Mouse (Mus musculus) bone marrow, adult 2 months (tissue): ENCODE data around the gene Dlk1. TPM values are rescaled to one million over a fixed set of nuclear protein-coding genes. Genes with fewer than 3 reads are reported as not detected.

Experiments used
- H3K27ac ChIP-seq: fragments of 200-500 bp; 2 replicates; pipeline ENCODE4 v1.5.1; 2012; ENCODE audit warnings: low read depth, mild to moderate bottlenecking, control low read depth, inconsistent platforms, low read length; ENCODE audit not compliant: control insufficient read depth, poor library complexity, insufficient read depth
- H3K4me1 ChIP-seq: fragments of 200-500 bp; 2 replicates; pipeline ENCODE4 v1.6.1; 2011; ENCODE audit warnings: low read length; ENCODE audit not compliant: control insufficient read depth, insufficient read depth
- H3K4me3 ChIP-seq: fragments of 200-500 bp; replicated peaks from 2 replicates; pipeline ENCODE3; 2011; ENCODE audit warnings: mild to moderate bottlenecking, low read depth, low read length, control low read depth; ENCODE audit not compliant: control insufficient read depth
- CTCF ChIP-seq: fragments of 200-500 bp; IDR thresholded peaks from 2 replicates; pipeline ENCODE4 v1.5.1; 2011; ENCODE audit warnings: low read length, control low read depth; ENCODE audit not compliant: control insufficient read depth, insufficient read depth
- POLR2A ChIP-seq: fragments of 200-500 bp; IDR thresholded peaks from 2 replicates; pipeline ENCODE4 v1.6.1; 2011; ENCODE audit warnings: low read depth, mild to moderate bottlenecking, control low read depth, low read length, borderline replicate concordance; ENCODE audit not compliant: control insufficient read depth
- WGBS: fragments of 180-500 bp; shearing (Covaris S2); methylation state at CpG from one replicate; pipeline ENCODE4 v1.1.7; 2018; 5-methylcytosine and 5-hydroxymethylcytosine counted together
- polyA plus RNA-seq: library from polyadenylated mRNA; stranded (reverse); fragments of >200 nt; gene quantifications from 2 replicates; pipeline ENCODE4 v1.2.4, GENCODE M21; 2011; ENCODE audit warnings: low replicate concordance; ENCODE audit not compliant: missing spikeins, insufficient read depth, insufficient read length

Dlk1 gene
- polyA plus RNA-seq, 1 experiment, result 3.6 TPM

DNA sequence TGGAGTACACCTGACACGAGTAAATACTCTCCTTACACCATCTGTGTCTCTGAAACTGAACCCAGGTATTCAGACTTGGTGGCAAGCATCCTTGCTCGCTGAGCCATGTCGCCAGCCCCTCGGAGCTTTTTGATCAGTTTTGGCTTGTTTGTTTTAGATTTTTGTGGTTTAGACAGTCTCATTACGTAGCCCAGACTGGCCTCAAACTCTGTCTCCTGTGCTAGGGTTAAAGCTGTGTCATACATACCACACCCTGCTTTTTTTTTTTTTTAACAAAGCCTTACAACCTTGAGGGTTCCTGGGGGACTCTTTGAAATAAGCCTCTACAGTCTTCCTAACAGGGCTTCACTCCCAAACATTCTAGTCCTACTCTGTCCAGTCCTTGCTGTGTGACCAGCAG, 7.6 kb upstream of the Dlk1 start:
- 50% methylated on average over 5 of the region's 5 CpGs for WGBS
- peaks cover 3% of the 10 kb centered on the region for H3K4me1 ChIP-seq
- no peak for TF ChIP-seq CTCF
- TF ChIP-seq POLR2A, result no peak
- H3K27ac ChIP-seq, result no peak overlapping the region
- H3K4me3 ChIP-seq, result no peak overlapping the region

DNA sequence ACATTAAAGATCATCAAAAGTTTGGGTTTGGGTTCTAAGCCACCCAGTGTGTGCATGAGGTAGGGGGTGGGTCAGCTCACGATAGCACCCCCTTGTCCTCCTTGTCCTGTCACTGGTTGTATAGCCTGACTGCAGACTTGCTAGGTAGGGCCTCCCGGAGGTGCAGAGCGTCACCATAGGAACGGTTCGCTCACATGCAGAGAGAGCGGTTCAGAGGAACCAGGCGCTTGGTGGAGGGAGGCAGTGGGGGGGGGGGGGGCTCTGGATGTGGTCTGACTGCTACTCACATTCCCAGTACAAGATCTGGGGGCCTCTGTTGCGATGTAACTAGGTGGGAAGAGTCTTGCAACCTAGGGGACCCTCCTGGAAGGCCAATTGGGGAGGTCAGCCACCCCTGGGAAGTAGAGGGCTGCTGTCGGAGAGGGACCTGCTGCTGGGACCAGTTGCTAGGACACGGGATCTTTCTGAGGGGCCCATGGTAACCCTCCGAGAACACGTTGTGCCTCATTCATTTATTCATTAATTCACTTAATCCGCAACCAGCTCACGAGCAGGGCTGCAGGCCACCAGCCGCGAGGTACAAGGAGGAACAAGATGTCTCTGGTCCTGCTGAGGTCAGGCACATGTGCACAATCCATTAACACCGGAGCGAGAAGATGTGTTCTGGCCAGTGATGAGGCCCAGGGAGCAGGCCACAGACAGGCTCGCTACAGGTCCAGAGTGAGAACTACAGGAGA, 7.0 kb upstream of the Dlk1 start:
- TF ChIP-seq POLR2A, result no peak
- TF ChIP-seq CTCF, result no peak
- no peak overlapping the region for H3K27ac ChIP-seq
- no peak overlapping the region for H3K4me3 ChIP-seq
- WGBS, result 7% methylated on average over 19 of the region's 19 CpGs
- H3K4me1 ChIP-seq, result peaks cover 3% of the 10 kb centered on the region

DNA sequence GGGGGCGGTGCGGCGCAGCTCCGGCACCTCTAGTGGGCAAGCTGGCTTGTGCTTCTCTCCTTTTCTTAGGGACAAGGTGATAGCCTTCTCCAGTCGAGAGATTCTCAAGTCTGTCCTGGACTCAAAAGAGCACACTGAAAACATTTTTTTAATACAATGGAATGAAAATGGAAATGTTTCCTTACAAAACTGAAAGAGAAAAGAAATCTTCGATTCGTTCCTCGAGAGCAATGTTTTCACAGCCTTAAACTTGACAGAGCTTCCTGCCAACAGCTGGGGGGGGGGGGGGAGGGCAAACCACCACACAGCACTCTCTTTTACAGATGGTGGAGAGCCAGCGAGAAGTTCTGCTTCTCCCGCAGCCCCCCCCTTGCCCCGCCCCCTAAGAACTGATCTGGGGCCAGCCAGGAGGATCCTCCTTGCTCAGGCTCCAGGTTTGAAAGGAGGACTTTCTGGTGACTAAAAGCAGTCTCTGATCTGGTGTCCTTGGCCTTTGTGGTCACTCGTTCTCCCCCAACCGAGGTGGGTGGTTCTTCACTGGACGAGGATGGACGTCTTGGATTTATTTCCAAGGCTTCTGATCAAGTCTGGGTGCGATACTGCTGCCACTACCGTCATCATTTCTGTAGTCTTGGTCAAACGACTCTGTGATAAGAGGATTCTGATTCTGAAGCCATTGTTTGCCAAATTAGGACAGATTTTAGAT, 6.2 kb upstream of the Dlk1 start:
- TF ChIP-seq CTCF (no peak), POLR2A (no peak)
- H3K4me3 ChIP-seq, result no peak overlapping the region
- H3K27ac ChIP-seq, result no peak overlapping the region
- peaks cover 3% of the 10 kb centered on the region for H3K4me1 ChIP-seq
- 6% methylated on average over 18 of the region's 18 CpGs for WGBS

DNA sequence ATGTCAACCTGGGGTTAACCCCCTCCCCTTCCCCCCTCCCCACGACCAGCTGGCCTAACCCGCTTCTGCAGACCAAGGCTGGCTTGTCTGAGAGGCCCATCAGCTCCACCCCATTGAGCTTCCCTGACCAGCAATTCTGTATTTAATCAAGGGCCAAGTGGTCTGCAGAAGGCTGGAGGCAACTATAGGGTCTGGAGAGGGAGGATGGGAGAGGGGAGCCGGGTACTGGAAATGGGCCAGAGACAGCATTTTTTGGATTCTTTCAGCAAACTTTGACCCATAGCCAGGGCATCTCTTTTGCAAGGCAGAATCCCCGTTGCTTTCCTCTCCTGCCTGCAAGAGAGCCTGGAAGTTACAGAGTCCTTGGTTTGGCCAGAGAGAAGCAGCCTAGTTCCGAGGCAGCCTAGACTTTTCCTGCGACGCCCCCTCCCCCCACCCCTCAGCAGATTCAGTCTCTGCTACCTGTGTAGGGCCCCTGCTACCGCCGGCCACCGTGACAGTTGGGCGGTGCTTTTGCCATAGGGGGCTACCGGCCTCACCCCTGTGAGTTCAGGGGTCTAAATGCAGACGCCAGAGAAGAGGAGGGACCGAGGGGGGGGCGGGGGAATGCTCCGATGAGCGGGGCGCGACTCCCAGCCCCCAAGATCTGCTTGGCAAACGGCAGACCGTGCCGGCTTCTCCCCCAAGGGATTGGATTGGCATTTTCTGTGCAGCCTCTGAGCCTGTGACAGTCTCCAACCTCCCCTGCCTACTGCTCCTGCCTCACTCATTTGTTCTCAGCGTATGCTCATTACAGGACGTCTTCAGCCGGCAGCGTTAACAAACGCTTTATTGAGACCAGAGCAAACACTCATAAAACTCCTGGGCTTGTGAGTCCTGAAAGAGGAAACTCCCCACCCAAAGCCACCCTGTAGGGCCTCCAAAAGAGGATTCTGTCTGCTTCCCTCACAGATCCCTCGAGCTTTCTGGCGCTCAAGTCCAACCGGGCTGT, 2.9 kb upstream of the Dlk1 start:
- TF ChIP-seq POLR2A, result no peak
- no peak for TF ChIP-seq CTCF
- H3K27ac ChIP-seq, result no peak overlapping the region
- H3K4me3 ChIP-seq, result no peak overlapping the region
- 5% methylated on average over 30 of the region's 30 CpGs for WGBS
- H3K4me1 ChIP-seq, result no peaks in the 10 kb centered on the region; the same call in 1 of the 2 replicates

DNA sequence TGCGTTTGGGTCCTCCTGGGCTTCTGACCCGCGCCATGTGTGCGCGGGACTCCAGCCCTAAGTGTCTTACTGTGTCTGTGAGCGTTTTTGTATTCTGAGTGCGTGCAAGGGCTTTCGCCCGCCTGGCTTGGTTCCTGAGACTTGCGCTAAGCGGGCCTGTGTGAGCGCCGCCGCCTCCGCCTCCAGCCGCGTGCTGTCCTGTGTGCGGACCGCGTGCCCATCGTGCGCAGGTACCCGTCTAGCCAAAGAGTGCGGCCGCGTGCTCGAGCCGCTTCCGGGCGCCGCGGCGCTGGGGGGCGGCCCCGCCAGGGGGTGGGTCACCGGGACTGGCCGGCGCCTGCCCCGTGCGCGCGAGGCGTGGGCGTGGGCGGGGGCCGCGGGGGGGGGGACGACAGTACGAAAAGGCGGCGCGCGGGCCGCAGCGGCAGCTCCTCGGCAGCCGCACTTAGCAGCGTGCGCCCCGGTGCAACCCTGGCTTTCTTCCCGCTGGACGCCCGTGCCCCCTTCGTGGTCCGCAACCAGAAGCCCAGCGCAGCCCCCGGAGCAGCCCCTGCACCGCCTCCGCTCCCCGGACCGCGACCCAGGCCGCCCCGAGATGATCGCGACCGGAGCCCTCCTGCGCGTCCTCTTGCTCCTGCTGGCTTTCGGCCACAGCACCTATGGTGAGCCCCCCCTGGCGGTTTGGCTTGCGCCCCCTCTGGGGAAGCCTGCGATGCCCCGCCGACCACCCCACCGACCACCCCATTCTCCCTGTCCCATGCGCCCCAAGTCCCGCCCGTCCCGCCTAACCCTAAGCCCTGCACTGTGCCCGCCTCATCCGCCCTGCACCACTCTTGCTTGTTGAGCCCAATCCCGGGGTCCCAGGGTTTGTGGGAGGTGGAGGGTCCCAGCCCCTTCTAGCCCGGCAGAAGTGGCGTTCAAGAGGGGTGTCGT, 708 bp downstream of the Dlk1 start:
- WGBS, result 8% methylated on average over 96 of the region's 96 CpGs
- H3K4me1 ChIP-seq, result no peaks in the 10 kb centered on the region
- no peak overlapping the region for H3K27ac ChIP-seq
- no peak for TF ChIP-seq CTCF
- TF ChIP-seq POLR2A, result no peak
- no peak overlapping the region for H3K4me3 ChIP-seq

DNA sequence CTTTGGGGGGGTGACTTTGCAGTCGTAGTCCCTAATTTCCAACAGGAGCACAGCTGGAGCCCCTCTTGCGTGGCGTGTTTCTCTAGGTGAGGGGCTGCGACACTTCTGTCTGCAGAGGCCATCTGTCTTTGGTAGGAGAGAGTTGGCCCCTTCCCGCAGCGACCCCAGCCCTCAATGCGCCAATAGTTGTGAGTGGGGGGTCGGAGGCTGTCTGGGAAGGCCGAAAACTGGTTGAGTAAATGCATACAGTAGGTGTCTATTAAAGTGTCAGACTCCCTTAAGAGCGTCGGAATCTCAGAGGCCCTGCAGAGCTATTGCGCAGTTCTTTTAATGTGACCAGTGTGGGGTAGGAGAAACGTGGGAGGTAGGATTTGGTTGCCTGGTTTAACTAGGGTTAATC, 1.5 kb downstream of the Dlk1 start:
- TF ChIP-seq POLR2A (no peak), CTCF (no peak)
- H3K4me3 ChIP-seq, result no peak overlapping the region
- no peak overlapping the region for H3K27ac ChIP-seq
- 68% methylated on average over 13 of the region's 13 CpGs for WGBS
- H3K4me1 ChIP-seq, result no peaks in the 10 kb centered on the region

DNA sequence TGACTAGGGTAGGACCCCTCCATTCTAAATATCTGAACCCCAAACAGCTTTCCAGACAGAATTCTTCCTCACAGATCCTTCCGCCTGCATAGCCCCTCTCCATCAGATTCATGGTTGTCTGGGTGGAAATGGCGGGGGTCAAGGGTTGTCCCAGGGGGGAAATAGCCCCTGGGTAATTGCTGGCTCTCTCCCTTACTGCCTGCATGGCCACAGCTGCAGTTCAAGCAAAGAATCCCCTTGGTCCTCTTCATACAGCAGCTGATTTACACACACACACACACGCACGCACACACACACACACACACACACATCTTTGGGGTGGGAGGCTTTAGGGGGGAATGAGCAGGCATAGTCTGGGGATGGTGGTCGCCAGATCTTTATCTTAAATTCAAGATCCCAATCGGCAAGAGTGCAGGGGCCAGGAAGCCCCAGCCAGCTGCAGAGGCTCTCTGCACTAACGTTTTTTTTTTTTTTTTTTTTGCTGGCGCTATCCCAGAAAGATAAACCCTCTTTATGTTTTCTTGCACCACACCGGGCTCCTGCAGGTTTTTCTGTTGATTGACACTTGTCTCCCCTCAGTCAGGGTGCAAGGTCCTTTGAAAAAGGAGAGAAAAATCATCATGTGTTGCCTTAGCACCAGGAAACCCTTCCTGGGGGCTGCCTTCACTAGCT, 4.0 kb downstream of the Dlk1 start:
- TF ChIP-seq CTCF (no peak), POLR2A (no peak)
- Histone ChIP-seq H3K27ac (no peak overlapping the region), H3K4me3 (no peak overlapping the region), H3K4me1 (no peaks in the 10 kb centered on the region)
- 29% methylated on average over 9 of the region's 9 CpGs for WGBS
